Mouse (Mus musculus): ENCODE measurements around the gene Catsperz. TPM values are rescaled to one million over a fixed set of nuclear protein-coding genes. Genes with fewer than 3 reads are reported as not detected.
A peak's percentile ranks its signal among the peaks of the same experiment; 100 is the strongest.

Catsperz gene
- polyA plus RNA-seq (2017; shearing (Covaris generic)) = not detected

GRCm38 (mm10) chr19:6925307-6925573 lies at the start of gene Catsperz:
Gene Catsperz (minus strand): TSS chr19:6925380.
- no peak for ATAC-seq

GRCm38 (mm10) chr19:6974211-6975205 lies 49.3 kb upstream of the Catsperz start, which contains the start of gene Ppp1r14b:
Gene Ppp1r14b (plus strand): TSS chr19:6974968.
- ATAC-seq = peak; percentile 41

- no peak for ATAC-seq
These were observed 48.5 kb upstream of the Catsperz start for GRCm38 (mm10) chr19:6973581-6974190.

GRCm38 (mm10) chr19:6972247-6972917 lies 47.2 kb upstream of the Catsperz start:
- no peak for ATAC-seq

- no peak for ATAC-seq
These were observed 46.5 kb upstream of the Catsperz start for GRCm38 (mm10) chr19:6971644-6972043.

- peak; percentile 16 for ATAC-seq
These were observed 45.4 kb upstream of the Catsperz start for GRCm38 (mm10) chr19:6970460-6971085.

- ATAC-seq = peak; percentile 36
These were observed 44.6 kb upstream of the Catsperz start for GRCm38 (mm10) chr19:6969665-6970381.

GRCm38 (mm10) chr19:6969291-6969664 lies 44.1 kb upstream of the Catsperz start:
- ATAC-seq = no peak

- no peak for ATAC-seq
These were observed 43.5 kb upstream of the Catsperz start for GRCm38 (mm10) chr19:6968491-6969271.

GRCm38 (mm10) chr19:6956461-6956860 lies 31.3 kb upstream of the Catsperz start:
- no peak for ATAC-seq

GRCm38 (mm10) chr19:6955424-6955823 lies 30.2 kb upstream of the Catsperz start:
- no peak for ATAC-seq

- ATAC-seq = no peak
These were observed 28.9 kb upstream of the Catsperz start for GRCm38 (mm10) chr19:6954046-6954445.

- ATAC-seq = peak; percentile 26
These were observed 27.5 kb upstream of the Catsperz start for GRCm38 (mm10) chr19:6952712-6953037.

GRCm38 (mm10) chr19:6951994-6952711 lies 27.0 kb upstream of the Catsperz start:
- ATAC-seq = no peak

- peak; percentile 46 for ATAC-seq
These were observed 26.3 kb upstream of the Catsperz start for GRCm38 (mm10) chr19:6951381-6951968.

- peak; percentile 21 for ATAC-seq
These were observed 25.5 kb upstream of the Catsperz start for GRCm38 (mm10) chr19:6950613-6951153.

- ATAC-seq = no peak
These were observed 24.8 kb upstream of the Catsperz start for GRCm38 (mm10) chr19:6949951-6950350.

- no peak for ATAC-seq
These were observed 24.4 kb upstream of the Catsperz start for GRCm38 (mm10) chr19:6949532-6949931.

GRCm38 (mm10) chr19:6948186-6948585 lies 23.0 kb upstream of the Catsperz start:
- no peak for ATAC-seq

- ATAC-seq = no peak
These were observed 22.6 kb upstream of the Catsperz start for GRCm38 (mm10) chr19:6947742-6948141.

All from activated CD4-positive, CD25-positive, alpha-beta regulatory T cell, adult 4 months (primary cell).